Mouse (Mus musculus) left cerebral cortex, adult 8-10 months (tissue): ENCODE measurements at regions not wholly inside any gene's neighbourhood (a gene's known extent, or its start where the extent isn't known, plus 50 kb on each side); places are given as distances from the start of the nearest gene placed in this dataset.

Experiments
- DNase-seq, 2 experiments: peaks; one replicate each; pipeline ENCODE4 v3.0.0; 2022; ENCODE audit warnings: low spot score in 2 of 2

GRCm38 (mm10) chr17:14610791-14611522 is 83.1 kb downstream of the Thbs2 start:
- no peak for DNase-seq

- no peak for DNase-seq
Measured at GRCm38 (mm10) chr17:14608845-14609244, 85.2 kb downstream of the Thbs2 start.

- no peak for DNase-seq
Measured at GRCm38 (mm10) chr17:14606356-14606989, 87.6 kb downstream of the Thbs2 start.

GRCm38 (mm10) chr17:14599681-14600080 is 94.4 kb downstream of the Thbs2 start:
- DNase-seq: no peak

- DNase-seq: no peak
Measured at GRCm38 (mm10) chr17:14596470-14596869, 97.6 kb downstream of the Thbs2 start.

- DNase-seq: no peak
Measured at GRCm38 (mm10) chr17:14595525-14595924, 98.5 kb downstream of the Thbs2 start.

- DNase-seq: peak in 1 of 2 experiments; percentile 14
Measured at GRCm38 (mm10) chr17:14588086-14588817, 105.8 kb downstream of the Thbs2 start.

GRCm38 (mm10) chr17:14579671-14580070 is 114.4 kb downstream of the Thbs2 start:
- DNase-seq: no peak

- no peak for DNase-seq
Measured at GRCm38 (mm10) chr17:14578721-14579120, 115.3 kb downstream of the Thbs2 start.

- no peak for DNase-seq
Measured at GRCm38 (mm10) chr17:14578194-14578593, 115.8 kb downstream of the Thbs2 start.

- DNase-seq: no peak
Measured at GRCm38 (mm10) chr17:14576159-14576558, 117.9 kb downstream of the Thbs2 start.

GRCm38 (mm10) chr17:14571143-14571542 is 122.9 kb downstream of the Thbs2 start:
- no peak for DNase-seq

- DNase-seq: no peak
Measured at GRCm38 (mm10) chr17:14570266-14570775, 123.7 kb downstream of the Thbs2 start.

- no peak for DNase-seq
Measured at GRCm38 (mm10) chr17:14562191-14562590, 131.8 kb downstream of the Thbs2 start.

- no peak for DNase-seq
Measured at GRCm38 (mm10) chr17:14557214-14557613, 136.8 kb downstream of the Thbs2 start.

GRCm38 (mm10) chr17:14553195-14553594 is 140.8 kb downstream of the Thbs2 start:
- no peak for DNase-seq

- DNase-seq: no peak
Measured at GRCm38 (mm10) chr17:14552081-14552480, 142.0 kb downstream of the Thbs2 start.

- DNase-seq: no peak
Measured at GRCm38 (mm10) chr17:14551610-14552009, 142.4 kb downstream of the Thbs2 start.

GRCm38 (mm10) chr17:14545822-14546473 is 148.1 kb downstream of the Thbs2 start:
- DNase-seq: peak; percentile 60 to 61

GRCm38 (mm10) chr17:14544343-14545002 is 149.6 kb downstream of the Thbs2 start:
- no peak for DNase-seq

- no peak for DNase-seq
Measured at GRCm38 (mm10) chr17:14541035-14541434, 153.0 kb downstream of the Thbs2 start.
